In genomic region chr1:163252331-163252730, GRCm38 (mm10) we compare ENCODE assay signal across 15 mouse cellular contexts.
DNase-seq lines count a peak whose midpoint lies in the region; ATAC-seq and TF ChIP-seq lines count a peak whose summit lies in the region.
"Had no signal": no experiment of that assay in that cellular context is flagged by ENCODE, and none has a peak within 500 bp of the region (broad histone marks: within the 10 kb centered on the region; RNA-seq: fewer than 3 reads in every experiment).

No protein-coding gene starts in this region.

- TF ChIP-seq EP300 in CH12.LX (IDR thresholded peaks at IDR 0.05; ENCODE audit: low read length): no peak

- H3K9ac ChIP-seq in forebrain, postnatal 0 days: no peak overlapping the region
- H3K9ac ChIP-seq in forebrain, embryonic 12.5 days: no peak overlapping the region
- H3K9ac ChIP-seq in CH12.LX (ENCODE audit: insufficient read depth, low read depth): no peak overlapping the region
- no peak overlapping the region for H3K9ac ChIP-seq in embryonic facial prominence, embryonic 15.5 days
- H3K9ac ChIP-seq: lung, embryonic 15.5 days; neural tube, embryonic 13.5 days had no signal

- H3K4me1 ChIP-seq in forebrain, postnatal 0 days (ENCODE audit: insufficient read depth): no peaks in the 10 kb centered on the region
- no peaks in the 10 kb centered on the region for H3K4me1 ChIP-seq in forebrain, embryonic 12.5 days
- H3K4me1 ChIP-seq in CH12.LX (ENCODE audit: control insufficient read depth in 1 of 2, insufficient read depth in 2 of 2): no peaks in the 10 kb centered on the region
- H3K4me1 ChIP-seq in embryonic facial prominence, embryonic 15.5 days: peaks cover 5% of the 10 kb centered on the region; the same call in 1 of the 2 replicates
- H3K4me1 ChIP-seq in thymus, adult 2 months (replicated peaks; ENCODE audit: control insufficient read depth, insufficient read depth, low read length): no peaks in the 10 kb centered on the region
- H3K4me1 ChIP-seq: lung, embryonic 15.5 days; neural tube, embryonic 13.5 days had no signal

- dilution Hi-C loops in CH12.LX (cut with MboI; ENCODE audit: extremely low pct_ligation_motif_present, extremely low pct_unique_long_range_greater_than_20kb, low sequenced_read_pairs): no loop called here

- no peaks in the 10 kb centered on the region for H3K36me3 ChIP-seq in forebrain, postnatal 0 days (ENCODE audit: insufficient read depth)
- 0 out of 2 replicates have a peak, but pooled peaks cover 2% of the 10 kb centered on the region for H3K36me3 ChIP-seq in forebrain, embryonic 12.5 days (replicated peaks)
- no peaks in the 10 kb centered on the region for H3K36me3 ChIP-seq in CH12.LX (replicated peaks in 1 of 2; ENCODE audit: control insufficient read depth in 1 of 2, insufficient read depth in 1 of 2, low read length in 1 of 2)
- H3K36me3 ChIP-seq in embryonic facial prominence, embryonic 15.5 days: peaks cover 40% of the 10 kb centered on the region
- no peaks in the 10 kb centered on the region for H3K36me3 ChIP-seq in thymus, adult 2 months (ENCODE audit: control insufficient read depth, insufficient read depth, low read length)
- H3K36me3 ChIP-seq: lung, embryonic 15.5 days; neural tube, embryonic 13.5 days had no signal

- in situ Hi-C loops in CH12.LX (cut with MboI; ENCODE audit: low pct_ligation_motif_present, low pct_unique_long_range_greater_than_20kb, low sequenced_read_pairs): no loop called here

- ATAC-seq in forebrain, postnatal 0 days: peak; percentile 68; the same call in 1 of the 2 replicates
- no peak for ATAC-seq in forebrain, embryonic 12.5 days (ENCODE audit: low FRiP score)
- 0 out of 2 replicates have a peak, but pooled peaks have one; percentile 53 for ATAC-seq in embryonic facial prominence, embryonic 15.5 days (ENCODE audit: insufficient number of reproducible peaks, low FRiP score, low TSS enrichment, low read depth)
- ATAC-seq: intestine, postnatal 0 days; midbrain, embryonic 16.5 days had no signal

- H3K27ac ChIP-seq in forebrain, postnatal 0 days (ENCODE audit: low read depth, low read length): no peak overlapping the region
- no peak overlapping the region for H3K27ac ChIP-seq in forebrain, embryonic 12.5 days
- H3K27ac ChIP-seq in CH12.LX (ENCODE audit: insufficient read depth, low read depth): no peak overlapping the region
- peak overlapping the region; percentile 60 for H3K27ac ChIP-seq in embryonic facial prominence, embryonic 15.5 days (replicated peaks)
- no peak overlapping the region for H3K27ac ChIP-seq in thymus, adult 2 months (ENCODE audit: control insufficient read depth, insufficient read depth, low read length)
- H3K27ac ChIP-seq: lung, embryonic 15.5 days; neural tube, embryonic 13.5 days had no signal

- DNase-seq in forebrain, postnatal 0 days: peak; percentile 45
- peak; percentile 27 for DNase-seq in layer of hippocampus, adult 11-12 months (ENCODE audit: low spot score)
- no peak for DNase-seq in layer of hippocampus, postnatal 36 days
- no peak for DNase-seq in CH12.LX (ENCODE audit: extremely low read depth)
- no peak for DNase-seq in thymus, adult 2 months
- DNase-seq in thymus, postnatal 10 days (ENCODE audit: low spot score in 2 of 2): no peak
- DNase-seq: adrenal gland, postnatal 36 days had no signal

- no peak for TF ChIP-seq CTCF in forebrain, postnatal 0 days (IDR thresholded peaks at IDR 0.05; ENCODE audit: low read depth)
- TF ChIP-seq CTCF in CH12.LX (conservative IDR thresholded peaks at IDR 0.05 in 1 of 2, IDR thresholded peaks at IDR 0.05 in 1 of 2; ENCODE audit: low read depth in 2 of 2, low read length in 2 of 2): no peak
- TF ChIP-seq CTCF in thymus, adult 2 months (IDR thresholded peaks at IDR 0.05; ENCODE audit: borderline replicate concordance, control insufficient read depth, extremely low read depth, insufficient read depth, low read length, poor library complexity): no peak

- WGBS in forebrain, postnatal 0 days: 53% methylated on average over 5 of the region's 5 CpGs
- WGBS in forebrain, embryonic 12.5 days: 88% methylated on average over 5 of the region's 5 CpGs
- WGBS in embryonic facial prominence, embryonic 15.5 days: 40% methylated on average over 5 of the region's 5 CpGs
- 85% methylated on average over 5 of the region's 5 CpGs for WGBS in thymus, adult 2 months

- no peak for TF ChIP-seq POLR2A in CH12.LX (IDR thresholded peaks at IDR 0.05; ENCODE audit: low read depth, low read length)
- no peak for TF ChIP-seq POLR2A in thymus, adult 2 months (IDR thresholded peaks at IDR 0.05; ENCODE audit: control insufficient read depth, extremely low read depth, insufficient read depth, low read length, poor library complexity)

- H3K27me3 ChIP-seq in forebrain, postnatal 0 days (ENCODE audit: insufficient read depth, low read length): no peaks in the 10 kb centered on the region
- no peaks in the 10 kb centered on the region for H3K27me3 ChIP-seq in forebrain, embryonic 12.5 days
- H3K27me3 ChIP-seq in CH12.LX (replicated peaks): no peaks in the 10 kb centered on the region
- no peaks in the 10 kb centered on the region for H3K27me3 ChIP-seq in embryonic facial prominence, embryonic 15.5 days
- H3K27me3 ChIP-seq in thymus, adult 2 months (ENCODE audit: control insufficient read depth, insufficient read depth, low read length): no peaks in the 10 kb centered on the region
- H3K27me3 ChIP-seq: lung, embryonic 15.5 days; neural tube, embryonic 13.5 days had no signal

- H3K79me2 ChIP-seq in CH12.LX (replicated peaks; ENCODE audit: control insufficient read depth, extremely low read depth, insufficient read depth, poor library complexity, severe bottlenecking): no peaks in the 10 kb centered on the region

- H3K4me3 ChIP-seq in forebrain, postnatal 0 days (ENCODE audit: low read depth, low read length): no peak overlapping the region
- H3K4me3 ChIP-seq in forebrain, embryonic 12.5 days (replicated peaks): no peak overlapping the region
- no peak overlapping the region for H3K4me3 ChIP-seq in CH12.LX (replicated peaks in 1 of 3; ENCODE audit: low read depth in 2 of 3, low read length in 2 of 3, poor library complexity in 1 of 3)
- H3K4me3 ChIP-seq in embryonic facial prominence, embryonic 15.5 days (replicated peaks): no peak overlapping the region
- H3K4me3 ChIP-seq in thymus, adult 2 months (ENCODE audit: control insufficient read depth, insufficient read depth, low read length): no peak overlapping the region
- H3K4me3 ChIP-seq: erythroblast, embryonic 14.5 days; lung, embryonic 15.5 days; neural tube, embryonic 13.5 days had no signal

- no peak for TF ChIP-seq RAD21 in CH12.LX (IDR thresholded peaks at IDR 0.05; ENCODE audit: low read depth, low read length)

- no peak overlapping the region for H3K4me2 ChIP-seq in forebrain, postnatal 0 days (ENCODE audit: low read depth)
- no peak overlapping the region for H3K4me2 ChIP-seq in forebrain, embryonic 12.5 days
- H3K4me2 ChIP-seq in CH12.LX (ENCODE audit: insufficient read depth, low read depth, poor library complexity, severe bottlenecking): no peak overlapping the region
- H3K4me2 ChIP-seq in embryonic facial prominence, embryonic 15.5 days (replicated peaks): no peak overlapping the region
- H3K4me2 ChIP-seq: liver, embryonic 11.5 days; lung, embryonic 15.5 days; neural tube, embryonic 13.5 days had no signal

- H3K9me3 ChIP-seq in forebrain, postnatal 0 days (ENCODE audit: low read length): no peaks in the 10 kb centered on the region
- no peaks in the 10 kb centered on the region for H3K9me3 ChIP-seq in forebrain, embryonic 12.5 days
- H3K9me3 ChIP-seq in CH12.LX (replicated peaks; ENCODE audit: low read length): no peaks in the 10 kb centered on the region
- no peaks in the 10 kb centered on the region for H3K9me3 ChIP-seq in embryonic facial prominence, embryonic 15.5 days (replicated peaks)
- H3K9me3 ChIP-seq: lung, embryonic 15.5 days; neural tube, embryonic 13.5 days had no signal

TF ChIP-seq in CH12.LX, 34 proteins besides CTCF, POLR2A, EP300 and RAD21:
- TF ChIP-seq MAX (IDR thresholded peaks at IDR 0.05; ENCODE audit: low read length): no peak
- no peak for TF ChIP-seq TCF12 (IDR thresholded peaks at IDR 0.05; ENCODE audit: low read depth, low read length)
- no peak for TF ChIP-seq NRF1 (IDR thresholded peaks at IDR 0.05; ENCODE audit: low read depth, low read length)
- TF ChIP-seq MAFK (IDR thresholded peaks at IDR 0.05; ENCODE audit: insufficient replicate concordance, low read length): peak; percentile 77

Comparison
In these comparisons a context has a peak if more than half of its experiments do, and no peak if none do; other contexts are left out.
1. DNase-seq: peak in forebrain, postnatal 0 days (single experiment) and layer of hippocampus, adult 11-12 months (single experiment); none in layer of hippocampus, postnatal 36 days (0 of 2), CH12.LX (single experiment), thymus, adult 2 months (single experiment) and thymus, postnatal 10 days (0 of 2).